Mouse (Mus musculus) midbrain, embryonic 12.5 days (tissue): ENCODE measurements around the gene Pcdh7. TPM values are rescaled to one million over a fixed set of nuclear protein-coding genes. Genes with fewer than 3 reads are reported as not detected.
A peak's percentile ranks its signal among the peaks of the same experiment; 100 is the strongest.

Experiments
- ATAC-seq: fragments of 200-750 bp; cut with Nextera tagmentation; 2 replicates; pipeline ENCODE4 v1.8.0; 2017; ENCODE audit warnings: low read depth, moderate TSS enrichment, moderate library complexity; ENCODE audit not compliant: low FRiP score
- H3K27ac ChIP-seq: fragments of 300-500 bp; sonication (generic); replicated peaks from 2 replicates; pipeline ENCODE4 v1.5.1; 2016; ENCODE audit warnings: mild to moderate bottlenecking
- H3K27me3 ChIP-seq: fragments of 300-500 bp; sonication (generic); 2 replicates; pipeline ENCODE4 v1.6.1; 2016; ENCODE audit warnings: mild to moderate bottlenecking
- H3K36me3 ChIP-seq: fragments of 300-500 bp; sonication (generic); 2 replicates; pipeline ENCODE4 v1.6.1; 2016
- H3K4me1 ChIP-seq: fragments of 300-500 bp; sonication (generic); 2 replicates; pipeline ENCODE4 v1.6.1; 2016
- H3K4me2 ChIP-seq: fragments of 300-500 bp; sonication (generic); replicated peaks from 2 replicates; pipeline ENCODE4 v1.6.1; 2016; ENCODE audit warnings: mild to moderate bottlenecking, moderate library complexity
- H3K4me3 ChIP-seq: fragments of 300-500 bp; sonication (generic); 2 replicates; pipeline ENCODE4 v1.5.1; 2016; ENCODE audit warnings: mild to moderate bottlenecking
- H3K9ac ChIP-seq: fragments of 300-500 bp; sonication (generic); replicated peaks from 2 replicates; pipeline ENCODE4 v1.6.1; 2016; ENCODE audit warnings: mild to moderate bottlenecking, moderate library complexity
- H3K9me3 ChIP-seq: fragments of 300-500 bp; sonication (generic); 2 replicates; pipeline ENCODE4 v1.6.1; 2016; ENCODE audit warnings: mild to moderate bottlenecking
- WGBS: fragments of 180-500 bp; shearing (Covaris S2); methylation state at CpG from one replicate; pipeline ENCODE4 v1.1.7; 2016; 5-methylcytosine and 5-hydroxymethylcytosine counted together
- polyA plus RNA-seq: library from polyadenylated mRNA; unstranded; fragments of >200 nt; fragmentation: Nextera tagmentation; extraction: Ambion mirVana; gene quantifications from 2 replicates; pipeline ENCODE4 v1.2.1, GENCODE M21; 2016

The Pcdh7 gene
- polyA plus RNA-seq, 1 experiment from 2014 or later = 11.6 TPM

DNA sequence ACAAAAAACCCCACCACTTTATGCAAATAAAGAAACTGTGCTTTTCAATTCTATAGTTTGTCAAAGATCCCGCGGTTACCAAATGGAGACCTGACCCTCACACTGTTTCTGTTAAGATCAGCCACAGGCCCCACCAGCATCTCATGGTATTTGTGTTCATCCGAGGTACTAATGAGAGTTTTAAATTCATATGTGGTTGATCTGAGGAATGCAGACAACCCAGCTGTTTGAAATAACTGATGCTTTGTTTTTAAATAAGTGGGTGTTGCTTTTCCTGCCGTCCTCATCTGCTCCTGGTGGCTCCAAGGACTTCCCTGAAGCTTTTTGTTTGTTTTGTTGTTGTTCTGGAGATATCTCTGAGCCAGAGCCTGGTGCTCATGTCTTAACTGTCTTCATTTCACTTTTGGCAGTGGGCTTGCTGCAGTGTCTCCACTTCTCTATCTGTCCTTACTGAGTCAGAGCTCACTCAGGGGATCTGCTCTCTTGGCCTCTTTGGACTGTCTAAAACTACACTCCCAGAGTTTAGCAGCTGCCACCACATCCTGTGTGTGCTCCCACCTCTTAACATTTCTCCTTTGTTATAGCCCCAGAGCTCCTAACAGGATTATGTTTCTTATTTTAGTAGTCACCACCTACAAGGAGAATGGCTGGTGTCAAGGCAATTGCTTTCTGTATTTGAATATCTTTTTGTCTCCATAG lies 39.1 kb downstream of the Pcdh7 start:
- Histone ChIP-seq H3K9me3 (no peaks in the 10 kb centered on the region), H3K36me3 (no peaks in the 10 kb centered on the region), H3K4me1 (peaks cover 9% of the 10 kb centered on the region), H3K27ac (no peak overlapping the region), H3K4me2 (no peak overlapping the region), H3K27me3 (no peaks in the 10 kb centered on the region), H3K9ac (no peak overlapping the region), H3K4me3 (no peak overlapping the region)
- 46% methylated on average over 4 of the region's 4 CpGs for WGBS
- ATAC-seq = peak; percentile 58; the same call in 1 of the 2 replicates

GRCm38 (mm10) chr5:57757436-57757898 lies 39.7 kb downstream of the Pcdh7 start:
- H3K27me3 ChIP-seq = no peaks in the 10 kb centered on the region
- no peak overlapping the region for H3K4me2 ChIP-seq
- H3K4me3 ChIP-seq = no peak overlapping the region
- H3K4me1 ChIP-seq = peaks cover 9% of the 10 kb centered on the region
- H3K36me3 ChIP-seq = no peaks in the 10 kb centered on the region
- H3K9ac ChIP-seq = no peak overlapping the region
- 0 out of 2 replicates have a peak, but pooled peaks have one; percentile 60 for ATAC-seq
- WGBS = 33% methylated on average over 4 of the region's 4 CpGs
- no peak overlapping the region for H3K27ac ChIP-seq
- no peaks in the 10 kb centered on the region for H3K9me3 ChIP-seq

DNA sequence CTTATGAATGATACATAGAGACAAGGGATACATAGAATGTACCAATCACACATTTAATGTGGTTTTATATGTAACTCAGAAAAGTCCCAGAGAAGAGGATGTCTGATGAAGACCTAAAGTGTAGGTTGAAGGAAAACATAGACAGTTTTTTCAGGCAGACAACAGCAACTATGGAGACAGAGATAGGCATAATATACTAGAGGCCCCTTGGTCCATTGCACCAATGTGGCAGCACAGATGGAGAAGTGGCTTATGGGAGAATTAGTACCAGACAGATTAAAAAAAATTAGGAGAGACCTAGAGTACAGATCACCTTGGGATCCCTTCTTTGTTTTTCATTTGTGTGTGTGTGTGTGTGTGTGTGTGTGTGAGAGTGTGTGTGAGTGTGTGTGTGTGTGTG lies 41.2 kb downstream of the Pcdh7 start:
- Histone ChIP-seq H3K4me1 (peaks cover 9% of the 10 kb centered on the region), H3K4me3 (no peak overlapping the region), H3K9ac (no peak overlapping the region), H3K27ac (no peak overlapping the region), H3K27me3 (no peaks in the 10 kb centered on the region), H3K36me3 (no peaks in the 10 kb centered on the region), H3K9me3 (no peaks in the 10 kb centered on the region), H3K4me2 (no peak overlapping the region)
- no peak for ATAC-seq

GRCm38 (mm10) chr5:57760069-57761063 lies 42.6 kb downstream of the Pcdh7 start:
- H3K36me3 ChIP-seq = no peaks in the 10 kb centered on the region
- no peak for ATAC-seq
- no peaks in the 10 kb centered on the region for H3K9me3 ChIP-seq
- 71% methylated on average over 6 of the region's 6 CpGs for WGBS
- H3K27me3 ChIP-seq = no peaks in the 10 kb centered on the region
- peaks cover 9% of the 10 kb centered on the region for H3K4me1 ChIP-seq
- no peak overlapping the region for H3K4me3 ChIP-seq
- H3K27ac ChIP-seq = no peak overlapping the region
- no peak overlapping the region for H3K4me2 ChIP-seq
- H3K9ac ChIP-seq = no peak overlapping the region

GRCm38 (mm10) chr5:57765356-57765755 lies 47.6 kb downstream of the Pcdh7 start:
- H3K4me1 ChIP-seq = no peaks in the 10 kb centered on the region
- H3K4me3 ChIP-seq = no peak overlapping the region
- no peaks in the 10 kb centered on the region for H3K9me3 ChIP-seq
- ATAC-seq = no peak
- whole genome bisulfite sequencing = 34% methylated on average over 3 of the region's 3 CpGs
- H3K4me2 ChIP-seq = no peak overlapping the region
- H3K27ac ChIP-seq = no peak overlapping the region
- H3K9ac ChIP-seq = no peak overlapping the region
- no peaks in the 10 kb centered on the region for H3K36me3 ChIP-seq
- H3K27me3 ChIP-seq = no peaks in the 10 kb centered on the region

GRCm38 (mm10) chr5:57767346-57767745 lies 49.6 kb downstream of the Pcdh7 start:
- Histone ChIP-seq H3K4me1 (no peaks in the 10 kb centered on the region), H3K4me2 (no peak overlapping the region), H3K36me3 (no peaks in the 10 kb centered on the region), H3K27ac (no peak overlapping the region), H3K9ac (no peak overlapping the region), H3K27me3 (no peaks in the 10 kb centered on the region), H3K9me3 (no peaks in the 10 kb centered on the region), H3K4me3 (no peak overlapping the region)
- no peak for ATAC-seq
- WGBS = 70% methylated on average over 3 of the region's 3 CpGs

GRCm38 (mm10) chr5:57768469-57769022 lies 50.8 kb downstream of the Pcdh7 start:
- ATAC-seq = no peak
- Histone ChIP-seq H3K36me3 (no peaks in the 10 kb centered on the region), H3K9me3 (no peaks in the 10 kb centered on the region), H3K9ac (no peak overlapping the region), H3K27me3 (no peaks in the 10 kb centered on the region), H3K4me1 (no peaks in the 10 kb centered on the region), H3K4me3 (no peak overlapping the region), H3K27ac (no peak overlapping the region), H3K4me2 (no peak overlapping the region)
- WGBS = 89% methylated on average over 10 of the region's 10 CpGs

DNA sequence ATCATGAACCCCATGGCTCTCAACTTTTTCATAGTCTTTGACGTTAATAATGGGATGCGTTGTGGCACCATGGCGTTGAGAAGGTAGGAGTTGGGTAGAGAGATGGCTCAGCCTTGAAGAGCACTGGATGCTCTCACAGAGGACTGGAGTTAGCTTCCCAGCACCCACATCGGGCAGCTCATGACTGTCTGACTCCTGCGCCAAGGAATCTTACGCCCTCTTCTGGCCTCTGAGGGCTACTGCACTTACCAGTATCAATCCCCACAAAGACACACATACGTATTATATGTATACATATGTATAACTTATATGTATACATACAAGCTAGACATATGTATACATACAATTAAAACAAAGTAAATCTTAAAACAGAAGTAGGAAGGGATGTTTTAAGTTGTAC lies 51.9 kb downstream of the Pcdh7 start:
- no peaks in the 10 kb centered on the region for H3K9me3 ChIP-seq
- H3K27me3 ChIP-seq = no peaks in the 10 kb centered on the region
- no peaks in the 10 kb centered on the region for H3K4me1 ChIP-seq
- ATAC-seq = no peak
- no peak overlapping the region for H3K27ac ChIP-seq
- H3K4me2 ChIP-seq = no peak overlapping the region
- WGBS = 96% methylated on average over 7 of the region's 7 CpGs
- no peaks in the 10 kb centered on the region for H3K36me3 ChIP-seq
- no peak overlapping the region for H3K9ac ChIP-seq
- H3K4me3 ChIP-seq = no peak overlapping the region

- Histone ChIP-seq H3K36me3 (no peaks in the 10 kb centered on the region), H3K9me3 (no peaks in the 10 kb centered on the region), H3K27me3 (no peaks in the 10 kb centered on the region), H3K4me3 (no peak overlapping the region), H3K4me2 (no peak overlapping the region), H3K9ac (no peak overlapping the region), H3K4me1 (no peaks in the 10 kb centered on the region), H3K27ac (no peak overlapping the region)
- 93% methylated on average over 3 of the region's 3 CpGs for WGBS
- no peak for ATAC-seq
Observed at GRCm38 (mm10) chr5:57770364-57770763, 52.6 kb downstream of the Pcdh7 start.

- Histone ChIP-seq H3K9me3 (no peaks in the 10 kb centered on the region), H3K27me3 (no peaks in the 10 kb centered on the region), H3K4me2 (no peak overlapping the region), H3K27ac (no peak overlapping the region), H3K4me3 (no peak overlapping the region), H3K36me3 (no peaks in the 10 kb centered on the region), H3K4me1 (no peaks in the 10 kb centered on the region), H3K9ac (no peak overlapping the region)
- ATAC-seq = no peak
- WGBS = 63% methylated on average over 6 of the region's 6 CpGs
Observed at GRCm38 (mm10) chr5:57771122-57771521, 53.4 kb downstream of the Pcdh7 start.

DNA sequence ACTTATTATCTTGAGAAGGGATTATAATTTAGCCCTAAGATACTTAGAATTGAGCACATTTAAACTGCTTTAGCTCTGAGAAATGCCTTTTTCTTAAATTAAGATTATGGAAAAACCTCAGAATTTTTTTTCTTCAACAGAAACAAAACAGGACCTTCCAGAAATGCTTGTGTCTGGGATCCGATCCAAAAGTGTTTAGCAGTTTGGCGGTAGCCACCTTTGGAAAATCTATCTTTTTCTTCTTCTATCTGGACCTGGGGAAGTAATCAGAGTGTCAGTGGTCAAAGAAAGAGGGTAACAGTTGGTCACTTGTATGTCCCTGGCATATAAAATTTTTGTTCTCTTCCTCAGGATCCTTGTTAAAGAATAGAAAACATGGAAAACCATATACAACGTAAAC lies 54.9 kb downstream of the Pcdh7 start:
- Histone ChIP-seq H3K27me3 (no peaks in the 10 kb centered on the region), H3K4me1 (no peaks in the 10 kb centered on the region), H3K27ac (no peak overlapping the region), H3K4me3 (no peak overlapping the region), H3K9me3 (no peaks in the 10 kb centered on the region), H3K9ac (no peak overlapping the region), H3K36me3 (no peaks in the 10 kb centered on the region), H3K4me2 (no peak overlapping the region)
- 94% methylated on average over 3 of the region's 3 CpGs for WGBS
- ATAC-seq = no peak

- H3K36me3 ChIP-seq = no peaks in the 10 kb centered on the region
- no peaks in the 10 kb centered on the region for H3K27me3 ChIP-seq
- H3K4me3 ChIP-seq = no peak overlapping the region
- no peaks in the 10 kb centered on the region for H3K4me1 ChIP-seq
- 84% methylated on average over 2 of the region's 2 CpGs for WGBS
- H3K27ac ChIP-seq = no peak overlapping the region
- H3K4me2 ChIP-seq = no peak overlapping the region
- no peak for ATAC-seq
- no peak overlapping the region for H3K9ac ChIP-seq
- H3K9me3 ChIP-seq = no peaks in the 10 kb centered on the region
Observed at GRCm38 (mm10) chr5:57774496-57774895, 56.7 kb downstream of the Pcdh7 start.
